Mouse (Mus musculus): ENCODE data around the gene Gm45717.
A peak's percentile ranks its signal among the peaks of the same experiment; 100 is the strongest.

The Gm45717 gene

GRCm38 (mm10) chr7:140902036-140902875 is 53.5 kb downstream of the Gm45717 start:
- peak; percentile 93 for DNase-seq

DNA sequence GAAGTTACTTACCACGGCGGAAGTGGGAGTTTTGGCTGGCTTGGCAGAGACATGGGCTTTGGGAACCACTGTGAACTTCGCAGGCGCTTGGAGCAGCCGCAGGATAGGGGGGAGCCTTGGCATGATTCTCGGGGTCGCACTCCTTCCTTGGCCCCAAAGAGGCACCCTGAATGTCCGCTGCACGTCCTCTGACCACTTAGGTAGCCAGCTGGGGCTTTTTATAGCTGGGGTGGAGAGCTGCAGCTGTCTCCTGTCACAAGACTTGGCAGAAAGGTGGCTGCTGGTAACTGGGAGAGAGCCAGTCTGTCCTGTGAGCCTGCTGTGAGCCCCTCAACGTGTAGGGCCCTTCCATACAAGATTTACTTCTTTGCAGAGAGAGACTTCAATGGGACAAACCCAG is 55.5 kb downstream of the Gm45717 start, which contains the start of gene Cox8b:
Gene Cox8b (minus strand): TSS at position 227 of the 400 bp plus-strand sequence.
- DNase-seq: peak; percentile 98
